Mouse (Mus musculus) forebrain, embryonic 11.5 days (tissue): Measurements from ENCODE around the gene Ganab. TPM values are rescaled to one million over a fixed set of nuclear protein-coding genes. Genes with fewer than 3 reads are reported as not detected.
A peak's percentile ranks its signal among the peaks of the same experiment; 100 is the strongest.

Experiments
- ATAC-seq: fragments of 200-750 bp; cut with Nextera tagmentation; replicated peaks from 2 replicates; pipeline ENCODE4 v1.8.0; 2017; ENCODE audit warnings: moderate TSS enrichment; ENCODE audit not compliant: low FRiP score
- DNase-seq: peaks from one replicate; pipeline ENCODE4 v3.0.0-alpha.2; 2017; ENCODE audit warnings: low spot score
- H3K27ac ChIP-seq: fragments of 300-500 bp; sonication (generic); 2 replicates; pipeline ENCODE4 v1.5.1; 2014; ENCODE audit warnings: low read depth, low read length
- H3K27me3 ChIP-seq: fragments of 300-500 bp; sonication (generic); 2 replicates; pipeline ENCODE4 v1.6.1; 2014; ENCODE audit warnings: mild to moderate bottlenecking, low read length, mixed read lengths; ENCODE audit not compliant: control insufficient read depth, insufficient read depth
- H3K36me3 ChIP-seq: fragments of 300-500 bp; sonication (generic); 2 replicates; pipeline ENCODE4 v1.6.1; 2014; ENCODE audit warnings: mild to moderate bottlenecking, low read length, moderate library complexity, mixed read lengths; ENCODE audit not compliant: control insufficient read depth, insufficient read depth
- H3K4me1 ChIP-seq: fragments of 300-500 bp; sonication (generic); replicated peaks from 2 replicates; pipeline ENCODE4 v1.6.1; 2014; ENCODE audit warnings: low read length, mixed read lengths; ENCODE audit not compliant: control insufficient read depth, insufficient read depth
- H3K4me2 ChIP-seq: fragments of 300-500 bp; sonication (generic); 2 replicates; pipeline ENCODE4 v1.6.1; 2014; ENCODE audit warnings: low read depth, mild to moderate bottlenecking, low read length, moderate library complexity, mixed read lengths; ENCODE audit not compliant: severe bottlenecking
- H3K4me3 ChIP-seq: fragments of 300-500 bp; sonication (generic); 2 replicates; pipeline ENCODE4 v1.5.1; 2014; ENCODE audit warnings: low read depth, low read length
- H3K9ac ChIP-seq: fragments of 300-500 bp; sonication (generic); 2 replicates; pipeline ENCODE4 v1.6.1; 2014; ENCODE audit warnings: low read length
- H3K9me3 ChIP-seq: fragments of 300-500 bp; sonication (generic); 2 replicates; pipeline ENCODE4 v1.6.1; 2016; ENCODE audit warnings: low read length, mixed read lengths; ENCODE audit not compliant: control insufficient read depth
- WGBS: fragments of 180-500 bp; shearing (Covaris S2); extraction: QIAGEN DNeasy Blood & Tissue Kit; methylation state at CpG from one replicate; pipeline ENCODE4 v1.1.7; 2014; 5-methylcytosine and 5-hydroxymethylcytosine counted together
- microRNA-seq: library from miRNA; unstranded; fragments of <30 nt; microRNA quantifications from one replicate; pipeline ENCODE4, GENCODE M21; 2016; ENCODE audit not compliant: insufficient number of aligned reads
- polyA plus RNA-seq: library from polyadenylated mRNA; unstranded; fragments of >200 nt; fragmentation: Nextera tagmentation; extraction: Ambion mirVana; gene quantifications from 2 replicates; pipeline ENCODE4 v1.2.1, GENCODE M21; 2014

Gene Ganab
- polyA plus RNA-seq, 1 experiment from 2014 or later: 119 TPM

DNA sequence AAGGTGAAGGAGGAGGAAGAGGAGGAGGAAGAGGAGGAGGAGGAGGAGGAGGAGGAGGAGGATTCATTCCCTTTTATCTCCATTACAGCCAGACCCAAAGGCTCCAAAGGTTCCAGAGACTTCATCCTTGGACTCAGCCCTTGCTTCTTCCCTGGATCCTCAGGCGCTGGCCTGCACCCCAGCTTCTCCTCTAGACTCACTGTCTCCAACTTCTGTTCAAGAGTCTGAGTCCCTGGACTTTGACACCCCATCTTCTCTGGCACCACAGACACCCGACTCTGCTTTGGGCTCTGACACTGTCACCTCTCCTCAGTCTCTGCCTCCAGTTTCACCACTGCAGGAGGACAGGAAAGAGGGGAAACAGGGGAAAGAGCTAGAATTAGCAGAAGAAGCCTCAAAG, 64.4 kb downstream of the Ganab start:
- H3K9ac ChIP-seq: no peak overlapping the region
- peaks cover 13% of the 10 kb centered on the region; the same call in 1 of the 2 replicates for H3K36me3 ChIP-seq
- WGBS: 89% methylated on average over 2 of the region's 2 CpGs
- H3K27ac ChIP-seq: no peak overlapping the region
- ATAC-seq (no peak), DNase-seq (no peak)
- H3K27me3 ChIP-seq: no peaks in the 10 kb centered on the region
- H3K9me3 ChIP-seq: no peaks in the 10 kb centered on the region
- no peak overlapping the region for H3K4me3 ChIP-seq
- peaks cover 2% of the 10 kb centered on the region; the same call in 1 of the 2 replicates for H3K4me1 ChIP-seq
- H3K4me2 ChIP-seq: no peak overlapping the region

DNA sequence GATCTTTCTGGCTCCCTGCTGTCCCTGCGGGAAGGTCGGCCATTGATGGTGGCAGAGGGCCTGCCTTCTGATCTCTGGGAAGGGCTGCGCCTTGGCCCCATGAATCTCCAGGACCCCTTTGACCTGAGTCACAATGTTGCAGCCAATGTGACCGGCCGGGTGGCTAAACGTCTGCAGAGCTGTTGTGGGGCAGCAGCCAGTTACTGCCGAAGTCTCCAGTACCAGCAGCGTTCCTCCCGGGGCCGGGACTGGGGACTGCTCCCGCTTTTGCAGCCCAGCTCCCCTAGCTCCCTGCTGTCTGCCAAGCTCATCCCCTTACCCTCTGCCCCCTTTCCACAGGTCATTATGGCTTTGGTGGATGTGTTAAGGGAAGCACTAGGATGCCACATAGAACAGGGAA, 67.2 kb downstream of the Ganab start:
- ATAC-seq: no peak
- Histone ChIP-seq H3K4me2 (no peak overlapping the region), H3K36me3 (peaks cover 20% of the 10 kb centered on the region; the same call in 1 of the 2 replicates), H3K9ac (no peak overlapping the region), H3K4me1 (peaks cover 2% of the 10 kb centered on the region; the same call in 1 of the 2 replicates), H3K9me3 (no peaks in the 10 kb centered on the region), H3K27me3 (no peaks in the 10 kb centered on the region), H3K27ac (no peak overlapping the region), H3K4me3 (no peak overlapping the region)
- no peak for DNase-seq
- WGBS: 87% methylated on average over 11 of the region's 11 CpGs

DNA sequence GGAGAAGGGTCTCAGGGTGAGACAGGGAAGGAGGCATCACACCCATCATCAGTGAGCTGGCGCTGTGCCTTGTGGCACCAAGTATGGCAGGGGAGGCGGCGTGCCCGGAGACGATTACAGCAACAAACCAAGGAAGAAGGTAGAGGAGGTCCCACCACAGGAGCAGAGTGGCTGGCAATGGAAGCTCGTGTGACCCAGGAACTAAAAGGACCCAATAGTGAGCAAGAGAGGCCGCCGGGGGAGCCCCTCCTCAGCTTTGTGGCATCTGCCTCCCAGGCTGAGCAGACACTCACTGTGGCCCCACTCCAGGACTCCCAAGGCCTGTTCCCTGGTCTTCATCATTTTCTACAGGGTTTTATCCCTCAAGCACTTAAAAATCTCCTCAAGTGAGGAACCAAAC, 67.9 kb downstream of the Ganab start:
- Histone ChIP-seq H3K27me3 (no peaks in the 10 kb centered on the region), H3K4me1 (peaks cover 2% of the 10 kb centered on the region; the same call in 1 of the 2 replicates), H3K27ac (peak overlapping the region; percentile 58; the same call in 1 of the 2 replicates), H3K4me3 (peak overlapping the region; percentile 84; the same call in 1 of the 2 replicates), H3K9me3 (no peaks in the 10 kb centered on the region), H3K9ac (peak overlapping the region; percentile 52), H3K36me3 (peaks cover 27% of the 10 kb centered on the region; the same call in 1 of the 2 replicates), H3K4me2 (peak overlapping the region; percentile 64; the same call in 1 of the 2 replicates)
- 81% methylated on average over 8 of the region's 8 CpGs for WGBS
- DNase-seq (no peak), ATAC-seq (no peak)

DNA sequence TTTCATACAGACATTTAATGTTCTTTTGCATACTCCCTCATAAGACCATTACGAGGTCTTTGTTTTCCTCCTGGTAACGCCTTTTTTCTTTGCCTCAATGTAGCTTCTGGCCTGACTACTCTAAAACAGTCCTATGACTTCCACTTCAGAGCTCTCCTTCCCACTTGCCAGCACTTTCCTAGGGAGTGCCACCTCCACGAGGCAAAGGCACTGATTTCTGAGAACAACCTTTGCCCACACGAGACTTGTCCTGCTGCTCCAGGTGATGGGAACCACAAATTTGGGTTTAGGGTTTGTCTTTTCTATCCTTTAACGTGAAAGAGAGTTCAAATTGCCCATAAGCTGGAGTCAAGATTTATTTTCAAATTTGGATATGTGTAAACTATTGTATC, 68.3 kb downstream of the Ganab start:
- 43% methylated on average over 5 of the region's 5 CpGs for WGBS
- Histone ChIP-seq H3K27ac (peak overlapping the region; percentile 58), H3K4me3 (peak overlapping the region; percentile 84), H3K4me1 (peaks cover 2% of the 10 kb centered on the region; the same call in 1 of the 2 replicates), H3K36me3 (peaks cover 30% of the 10 kb centered on the region; the same call in 1 of the 2 replicates), H3K27me3 (no peaks in the 10 kb centered on the region), H3K9me3 (no peaks in the 10 kb centered on the region), H3K9ac (peak overlapping the region; percentile 52), H3K4me2 (peak overlapping the region; percentile 64)
- no peak for ATAC-seq
- DNase-seq: no peak

Small RNA genes lying within 50 kb of the gene (microRNA-seq; reads per million reads assigned to microRNA genes)
- gene Mir5136: not detected

Other genes starting within 250 kb of the Ganab start
- 0.13 TPM in 1 of 2 replicates, not detected in the other for gene Chrm1, start 234.3 kb upstream of the Ganab start, polyA plus RNA-seq
- 132 and 143 TPM in 2 replicates for gene Slc3a2, start 174.7 kb upstream of the Ganab start, polyA plus RNA-seq
- gene Wdr74, start 162.2 kb upstream of the Ganab start, polyA plus RNA-seq: 79.5 and 89.2 TPM in 2 replicates
- gene 1700092M07Rik, start 157.4 kb upstream of the Ganab start, polyA plus RNA-seq: 2.3 and 3.1 TPM in 2 replicates
- 88.4 and 93.8 TPM in 2 replicates for gene Stx5a, start 156.7 kb upstream of the Ganab start, polyA plus RNA-seq
- gene Nxf1, start 141.0 kb upstream of the Ganab start, polyA plus RNA-seq: 238 and 247 TPM in 2 replicates
- gene Tmem223, start 127.1 kb upstream of the Ganab start, polyA plus RNA-seq: 181 and 182 TPM in 2 replicates
- gene Tmem179b, start 123.6 kb upstream of the Ganab start, polyA plus RNA-seq: 38.9 and 49.8 TPM in 2 replicates
- gene Taf6l, start 111.7 kb upstream of the Ganab start, polyA plus RNA-seq: 30.9 and 36.7 TPM in 2 replicates
- gene Polr2g, start 99.5 kb upstream of the Ganab start, polyA plus RNA-seq: 151 and 156 TPM in 2 replicates
- gene Zbtb3, start 95.5 kb upstream of the Ganab start, polyA plus RNA-seq: 5.4 and 5.9 TPM in 2 replicates
- 75.7 and 80.8 TPM in 2 replicates for gene Ttc9c, start 78.7 kb upstream of the Ganab start, polyA plus RNA-seq
- gene Hnrnpul2, start 78.1 kb upstream of the Ganab start, polyA plus RNA-seq: 6.7 and 7.8 TPM in 2 replicates
- gene AC129217.1, start 68.3 kb upstream of the Ganab start, polyA plus RNA-seq: not detected in 2 replicates
- 55.0 and 56.3 TPM in 2 replicates for gene Bscl2, start 60.6 kb upstream of the Ganab start, polyA plus RNA-seq
- gene Gng3, start 58.9 kb upstream of the Ganab start, polyA plus RNA-seq: 83.4 and 92.6 TPM in 2 replicates
- gene Lrrn4cl, start 47.3 kb upstream of the Ganab start, polyA plus RNA-seq: 0.13 and 0.35 TPM in 2 replicates
- 178 and 181 TPM in 2 replicates for gene Ubxn1, start 26.6 kb upstream of the Ganab start, polyA plus RNA-seq
- gene Uqcc3, start 17.1 kb upstream of the Ganab start, polyA plus RNA-seq: 50.1 and 52.9 TPM in 2 replicates
- gene Lbhd1, start 14.3 kb upstream of the Ganab start, polyA plus RNA-seq: 110 and 112 TPM in 2 replicates
- gene Gm49403, start 14.1 kb upstream of the Ganab start, polyA plus RNA-seq: not detected in 2 replicates
- gene 1810009A15Rik, start 9.2 kb upstream of the Ganab start, polyA plus RNA-seq: 124 and 131 TPM in 2 replicates
- not detected in 2 replicates for gene Gm49416, start 9.1 kb upstream of the Ganab start, polyA plus RNA-seq
- 47.7 and 50.9 TPM in 2 replicates for gene Ints5, start 5.1 kb upstream of the Ganab start, polyA plus RNA-seq
- 55.0 and 57.2 TPM in 2 replicates for gene B3gat3, start 22.3 kb downstream of the Ganab start, polyA plus RNA-seq
- gene Rom1, start 31.3 kb downstream of the Ganab start, polyA plus RNA-seq: 1.7 and 1.8 TPM in 2 replicates
- 11.2 and 12.2 TPM in 2 replicates for gene Eml3, start 31.5 kb downstream of the Ganab start, polyA plus RNA-seq
- 62.6 and 63.2 TPM in 2 replicates for gene Mta2, start 43.8 kb downstream of the Ganab start, polyA plus RNA-seq
- 34.4 and 35.5 TPM in 2 replicates for gene Tut1, start 55.8 kb downstream of the Ganab start, polyA plus RNA-seq
- gene Eef1g, start 69.0 kb downstream of the Ganab start, polyA plus RNA-seq: 467 and 472 TPM in 2 replicates
- 7.1 and 7.3 TPM in 2 replicates for gene Ahnak, start 91.2 kb downstream of the Ganab start, polyA plus RNA-seq
- not detected in 2 replicates for gene Scgb1a1, start 189.9 kb downstream of the Ganab start, polyA plus RNA-seq
- gene Asrgl1, start 237.6 kb downstream of the Ganab start, polyA plus RNA-seq: 22.7 and 25.3 TPM in 2 replicates